Comparison of ENCODE assay signal across 23 mouse cellular contexts in the genomic region with DNA sequence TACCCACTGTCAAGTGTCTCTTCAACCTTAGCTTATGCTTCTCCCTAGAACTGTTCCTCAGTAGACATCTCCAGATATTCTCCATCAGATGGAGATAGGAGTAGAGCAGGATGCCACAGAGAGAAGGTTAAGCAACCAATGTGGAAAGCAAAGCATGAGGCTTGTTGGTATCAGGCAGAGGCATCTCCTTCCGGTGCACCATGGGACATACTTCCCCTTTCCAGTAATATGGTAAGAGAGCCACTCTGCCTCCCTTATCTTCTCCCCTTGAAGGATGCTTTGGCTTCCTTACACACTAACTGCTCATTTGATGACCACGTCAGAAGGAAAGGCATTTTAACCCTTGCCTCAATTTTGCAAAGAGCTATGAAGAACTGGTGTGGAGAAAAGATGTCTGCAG. TPM values are rescaled to one million over a fixed set of nuclear protein-coding genes. Genes with fewer than 3 reads are reported as not detected.
DNase-seq lines count a peak whose midpoint lies in the region; ATAC-seq and TF ChIP-seq lines count a peak whose summit lies in the region.
"Had no signal": no experiment of that assay in that cellular context is flagged by ENCODE, and none has a peak within 500 bp of the region (broad histone marks: within the 10 kb centered on the region; RNA-seq: fewer than 3 reads in every experiment).

No protein-coding gene starts in this region.

- H3K79me2 ChIP-seq in MEL (ENCODE audit: control insufficient read depth, insufficient read depth, low read length, poor library complexity) (no peaks in the 10 kb centered on the region), macrophage (ENCODE audit: inconsistent target) (no peaks in the 10 kb centered on the region)

- H3K4me3 ChIP-seq in MEL (ENCODE audit: control insufficient read depth in 1 of 2, insufficient read depth in 1 of 2, low read depth in 2 of 2, low read length in 2 of 2) (no peak overlapping the region), macrophage (ENCODE audit: inconsistent target) (no peak overlapping the region)
- H3K4me3 ChIP-seq in stomach, postnatal 0 days (ENCODE audit: low read depth, low read length) = no peak overlapping the region
- H3K4me3 ChIP-seq: embryonic facial prominence, embryonic 13.5 days; forebrain, embryonic 12.5 days; heart, embryonic 13.5 days; hindbrain, embryonic 13.5 days had no signal

- WGBS in macrophage (ENCODE audit: missing documents) = 6% methylated on average over 2 of the region's 2 CpGs
- WGBS in stomach, postnatal 0 days = 64% methylated on average over 2 of the region's 2 CpGs

- no peak overlapping the region for H3K4me2 ChIP-seq in stomach, postnatal 0 days (replicated peaks; ENCODE audit: low read depth)
- H3K4me2 ChIP-seq: embryonic facial prominence, embryonic 13.5 days; forebrain, embryonic 12.5 days; heart, embryonic 13.5 days; hindbrain, embryonic 13.5 days had no signal

- H3K4me1 ChIP-seq in MEL (ENCODE audit: control insufficient read depth in 1 of 2, insufficient read depth in 2 of 2, low read length in 2 of 2) = no peaks in the 10 kb centered on the region
- H3K4me1 ChIP-seq in stomach, postnatal 0 days (replicated peaks; ENCODE audit: control insufficient read depth, insufficient read depth) = no peaks in the 10 kb centered on the region
- H3K4me1 ChIP-seq: embryonic facial prominence, embryonic 13.5 days; forebrain, embryonic 12.5 days; heart, embryonic 13.5 days had no signal

- no peak overlapping the region for H3K27ac ChIP-seq in MEL (ENCODE audit: control insufficient read depth, low read depth, low read length)
- peak overlapping the region; percentile 27 for H3K27ac ChIP-seq in macrophage
- no peak overlapping the region for H3K27ac ChIP-seq in stomach, postnatal 0 days (replicated peaks)
- H3K27ac ChIP-seq: embryonic facial prominence, embryonic 13.5 days; forebrain, embryonic 12.5 days; heart, embryonic 13.5 days; hindbrain, embryonic 13.5 days; hindbrain, postnatal 0 days had no signal

- no peak for TF ChIP-seq RAD21 in MEL (IDR thresholded peaks at IDR 0.05; ENCODE audit: low read depth, low read length)

- no peaks in the 10 kb centered on the region for H3K9me3 ChIP-seq in MEL (replicated peaks; ENCODE audit: insufficient read depth, low read length)
- H3K9me3 ChIP-seq in stomach, postnatal 0 days (ENCODE audit: control insufficient read depth, low read length) = no peaks in the 10 kb centered on the region
- H3K9me3 ChIP-seq: embryonic facial prominence, embryonic 13.5 days; forebrain, embryonic 12.5 days; heart, embryonic 13.5 days; hindbrain, embryonic 13.5 days had no signal

- no peaks in the 10 kb centered on the region for H3K36me3 ChIP-seq in MEL (ENCODE audit: control insufficient read depth in 1 of 2, insufficient read depth in 2 of 2, low read length in 2 of 2)
- no peaks in the 10 kb centered on the region for H3K36me3 ChIP-seq in macrophage (ENCODE audit: inconsistent target)
- no peaks in the 10 kb centered on the region for H3K36me3 ChIP-seq in stomach, postnatal 0 days (ENCODE audit: control insufficient read depth, insufficient read depth, low read length)
- H3K36me3 ChIP-seq: embryonic facial prominence, embryonic 13.5 days; forebrain, embryonic 12.5 days; G1E; heart, embryonic 13.5 days; hindbrain, embryonic 13.5 days had no signal

- TF ChIP-seq EP300 in MEL (IDR thresholded peaks at IDR 0.05; ENCODE audit: low read depth in 1 of 2, low read length in 2 of 2) = no peak
- TF ChIP-seq EP300 in stomach, postnatal 0 days (optimal IDR thresholded peaks at IDR 0.05) = no peak

- H3K9ac ChIP-seq in MEL (ENCODE audit: control insufficient read depth, low read depth, low read length, poor library complexity, severe bottlenecking) = no peak overlapping the region
- H3K9ac ChIP-seq in stomach, postnatal 0 days (ENCODE audit: low read length) = no peak overlapping the region
- H3K9ac ChIP-seq: embryonic facial prominence, embryonic 13.5 days; forebrain, embryonic 12.5 days; heart, embryonic 13.5 days; hindbrain, embryonic 13.5 days had no signal

- no peak for TF ChIP-seq POLR2A in MEL (IDR thresholded peaks at IDR 0.05; ENCODE audit: control insufficient read depth in 1 of 2, insufficient read depth in 1 of 2, low read depth in 1 of 2, low read length in 2 of 2, poor library complexity in 1 of 2)

- ATAC-seq in monocyte, adult 5-6 weeks (replicated peaks; ENCODE audit: insufficient number of reproducible peaks, low FRiP score, low TSS enrichment, poor library complexity, severe bottlenecking) = 0 out of 2 replicates have a peak, but pooled peaks have one; percentile 40
- no peak for ATAC-seq in stomach, postnatal 0 days (ENCODE audit: low FRiP score, low TSS enrichment)
- ATAC-seq: CD4-positive, CD25-positive, alpha-beta regulatory T cell, adult 4 months; forebrain, embryonic 16.5 days; hindbrain, postnatal 0 days had no signal

- TF ChIP-seq CTCF in MEL (IDR thresholded peaks at IDR 0.05 in 2 of 3, conservative IDR thresholded peaks at IDR 0.05 in 1 of 3; ENCODE audit: control insufficient read depth in 1 of 3, insufficient read depth in 1 of 3, low read depth in 2 of 3, low read length in 3 of 3, poor library complexity in 1 of 3, severe bottlenecking in 1 of 3) = no peak
- TF ChIP-seq CTCF in stomach, postnatal 0 days (IDR thresholded peaks at IDR 0.05; ENCODE audit: low read depth) = no peak

- DNase-seq in 416B (ENCODE audit: low read depth) (peak; percentile 91), MEL (ENCODE audit: low read depth, low spot score) (peak; percentile 3)
- DNase-seq in stomach, postnatal 0 days (ENCODE audit: low spot score) = no peak
- no peak for DNase-seq in testis, postnatal 10 days (ENCODE audit: low spot score)
- no peak for DNase-seq in gastrocnemius, adult 8-10 months (ENCODE audit: low spot score in 2 of 2)
- DNase-seq: adrenal gland, postnatal 10 days; B cell, adult 2 months; cerebellum, adult 11 months; cerebellum, adult 9-10 months; cerebellum, postnatal 25 days; gastrocnemius, postnatal 25 days; heart, adult 11 months; heart, postnatal 36 days had no signal

- no peaks in the 10 kb centered on the region for H3K27me3 ChIP-seq in MEL (ENCODE audit: control insufficient read depth in 1 of 2, insufficient read depth in 2 of 2, low read length in 2 of 2)
- H3K27me3 ChIP-seq in stomach, postnatal 0 days (ENCODE audit: control insufficient read depth, insufficient read depth, low read length) = no peaks in the 10 kb centered on the region
- H3K27me3 ChIP-seq: embryonic facial prominence, embryonic 13.5 days; forebrain, embryonic 12.5 days; heart, embryonic 13.5 days; hindbrain, embryonic 13.5 days had no signal

TF ChIP-seq in MEL, 35 proteins besides CTCF, POLR2A, EP300 and RAD21:
- TF ChIP-seq MAZ (IDR thresholded peaks at IDR 0.05; ENCODE audit: low read depth, low read length) = no peak
- TF ChIP-seq KAT2A (conservative IDR thresholded peaks at IDR 0.05; ENCODE audit: low read depth, low read length) = no peak
- no peak for TF ChIP-seq UBTF (IDR thresholded peaks at IDR 0.05; ENCODE audit: borderline replicate concordance, insufficient read depth, low read depth, low read length)
- TF ChIP-seq POLR2AphosphoS5 (IDR thresholded peaks at IDR 0.05; ENCODE audit: borderline replicate concordance, low read depth, low read length) = no peak
- no peak for TF ChIP-seq JUND (IDR thresholded peaks at IDR 0.05; ENCODE audit: low read depth, low read length)
- no peak for TF ChIP-seq E2F4 (IDR thresholded peaks at IDR 0.05; ENCODE audit: borderline replicate concordance, low read depth, low read length)
- TF ChIP-seq GATA1 (IDR thresholded peaks at IDR 0.05; ENCODE audit: low read depth, low read length) = no peak
- no peak for TF ChIP-seq ZMIZ1 (IDR thresholded peaks at IDR 0.05; ENCODE audit: low read depth, low read length)
- TF ChIP-seq POLR2AphosphoS2 (IDR thresholded peaks at IDR 0.05; ENCODE audit: low read length) = no peak
- TF ChIP-seq MXI1 (IDR thresholded peaks at IDR 0.05; ENCODE audit: low read depth, low read length) = no peak
- no peak for TF ChIP-seq CHD2 (IDR thresholded peaks at IDR 0.05; ENCODE audit: low read length)
- no peak for TF ChIP-seq MYC (IDR thresholded peaks at IDR 0.05; ENCODE audit: low read depth, low read length)
- no peak for TF ChIP-seq NRF1 (IDR thresholded peaks at IDR 0.05; ENCODE audit: insufficient read depth, low read depth, low read length, poor library complexity, severe bottlenecking)
- TF ChIP-seq ZNF384 (IDR thresholded peaks at IDR 0.05; ENCODE audit: low read depth, low read length) = no peak
- no peak for TF ChIP-seq SMC3 (IDR thresholded peaks at IDR 0.05; ENCODE audit: low read depth, low read length)
- TF ChIP-seq MYB (IDR thresholded peaks at IDR 0.05; ENCODE audit: low read depth, low read length) = no peak
- TF ChIP-seq USF1 (IDR thresholded peaks at IDR 0.05; ENCODE audit: low read depth, low read length) = no peak

RNA-seq across cellular contexts. Expression of gene Slc24a3, which starts 21.3 kb away (rescaled TPM):
- total RNA-seq in MEL (2012; rRNA removed) = not detected in 2 replicates
- polyA plus RNA-seq in MEL (2012; ENCODE audit: insufficient read depth in 1 of 2, insufficient read length in 2 of 2, low read depth in 1 of 2, low replicate concordance in 2 of 2, missing spikeins in 1 of 2) = not detected
- 1 to 10 TPM in 14 of 26 experiments, under 1 TPM in 9, not detected in 3; 0.27 to 6.8 (median 1.5) TPM for total RNA-seq in macrophage (2018; cell fraction: chromatin; rRNA removed)
- total RNA-seq in macrophage (2018; cell fraction: cytosol; rRNA removed) = 1 to 10 TPM in 13 of 26 experiments, under 1 TPM in 13; 0.24 to 3.6 (median 1.1) TPM
- total RNA-seq in macrophage (2018; cell fraction: nucleus; rRNA removed) = 10 to 100 TPM in 1 of 26 experiments, 1 to 10 TPM in 13, under 1 TPM in 12; 0.29 to 12.8 (median 1.1) TPM
- polyA plus RNA-seq in macrophage (2018) = 0.62 to 11.1 TPM (median 3.1 TPM) in 3 replicates
- total RNA-seq in monocyte, adult 5-6 weeks (2017) = 0.96 to 2.7 TPM (median 2.3 TPM) in 3 replicates
- polyA plus RNA-seq in stomach, postnatal 0 days (2015; fragmentation: Nextera tagmentation; extraction: Ambion mirVana) = 5.7 and 6.3 TPM in 2 replicates
- total RNA-seq in gastrocnemius, adult 8-10 months (2022) = 1 to 10 TPM in 3 of 4 experiments, under 1 TPM in 1; 0.85 to 1.4 (median 1.2) TPM
- polyA plus RNA-seq: G1E had no signal

Comparison
In these comparisons a context has a peak if more than half of its experiments do, and no peak if none do; other contexts are left out.
1. DNase-seq: peak in 416B (single experiment) and MEL (single experiment); none in stomach, postnatal 0 days (single experiment), testis, postnatal 10 days (single experiment) and gastrocnemius, adult 8-10 months (0 of 2).